7 mouse cellular contexts compared by ENCODE assay signal in the genomic region with DNA sequence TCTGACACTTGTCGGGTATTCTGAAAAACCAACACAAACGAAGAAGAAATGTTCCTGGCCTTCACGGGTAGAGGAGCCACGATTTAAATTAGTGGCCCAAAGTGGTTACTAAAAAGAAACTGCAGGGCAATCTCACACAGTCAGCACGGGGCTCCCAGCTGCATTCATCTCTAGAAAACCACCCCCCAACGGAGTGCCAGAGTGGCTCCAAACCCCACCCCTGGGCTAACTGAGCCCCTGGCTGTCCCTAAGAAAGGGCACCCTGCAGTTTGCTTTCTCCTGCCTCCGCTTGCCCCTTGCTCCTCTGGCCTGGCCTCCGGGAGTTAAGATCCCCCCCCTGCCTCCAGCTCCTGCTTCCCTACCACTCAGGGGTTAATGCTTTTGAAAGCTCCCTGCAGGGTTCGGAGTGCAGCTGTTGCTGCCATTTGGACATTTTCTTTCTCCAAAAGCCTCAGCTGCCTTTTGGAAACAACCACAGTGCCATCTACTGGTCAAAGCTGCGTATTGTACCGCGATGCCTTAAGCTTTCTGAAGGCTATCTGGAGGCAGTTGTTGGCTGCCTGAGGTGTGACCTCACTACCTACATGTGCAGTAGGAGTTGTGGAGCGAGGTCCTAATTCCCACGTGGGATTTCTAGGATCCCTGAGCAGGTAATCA.
DNase-seq lines count a peak whose midpoint lies in the region; ATAC-seq and TF ChIP-seq lines count a peak whose summit lies in the region.

No protein-coding gene starts in this region.

- H3K4me2 ChIP-seq in intestine, embryonic 16.5 days (ENCODE audit: low read depth, low read length): peak overlapping the region; percentile 51

- 0 out of 2 replicates have a peak, but pooled peaks cover 3% of the 10 kb centered on the region for H3K4me1 ChIP-seq in intestine, embryonic 16.5 days (ENCODE audit: control insufficient read depth, insufficient read depth, low read length)
- peaks cover 18% of the 10 kb centered on the region for H3K4me1 ChIP-seq in midbrain, embryonic 10.5 days
- H3K4me1 ChIP-seq in small intestine, adult 2 months (ENCODE audit: control insufficient read depth, insufficient read depth, insufficient read length, low read length): no peaks in the 10 kb centered on the region

- DNase-seq in adrenal gland, adult 8-10 months: peak; percentile 60
- DNase-seq in embryo, embryonic 11 days: peak; percentile 95
- peak; percentile 76 to 85 for DNase-seq in gastrocnemius, postnatal 4 days (ENCODE audit: low spot score in 2 of 2)
- peak; percentile 81 to 90 for DNase-seq in left cerebral cortex, postnatal 25 days (ENCODE audit: low spot score in 2 of 2)
- peak; percentile 90 for DNase-seq in midbrain, embryonic 10.5 days (ENCODE audit: low spot score)

- peak overlapping the region; percentile 46; the same call in 1 of the 2 replicates for H3K9ac ChIP-seq in intestine, embryonic 16.5 days (ENCODE audit: low read depth, low read length)

- H3K36me3 ChIP-seq in intestine, embryonic 16.5 days (ENCODE audit: control insufficient read depth, insufficient read depth, low read length): no peaks in the 10 kb centered on the region
- no peaks in the 10 kb centered on the region for H3K36me3 ChIP-seq in midbrain, embryonic 10.5 days
- H3K36me3 ChIP-seq in small intestine, adult 2 months (ENCODE audit: control insufficient read depth, insufficient read depth, low read length): no peaks in the 10 kb centered on the region

- TF ChIP-seq CTCF in small intestine, adult 2 months (IDR thresholded peaks at IDR 0.05; ENCODE audit: extremely low read depth, insufficient read length, insufficient replicate concordance, low read depth, low read length): peak; percentile 62; the same call in 1 of the 2 replicates

- no peak overlapping the region for H3K27ac ChIP-seq in intestine, embryonic 16.5 days (ENCODE audit: low read length)
- peak overlapping the region; percentile 77 for H3K27ac ChIP-seq in midbrain, embryonic 10.5 days (replicated peaks)
- H3K27ac ChIP-seq in small intestine, adult 2 months (ENCODE audit: insufficient read depth, low read depth, low read length): no peak overlapping the region

- 6% methylated on average over 14 of the region's 14 CpGs for WGBS in intestine, embryonic 16.5 days
- WGBS in midbrain, embryonic 10.5 days: 2% methylated on average over 14 of the region's 14 CpGs
- 18% methylated on average over 14 of the region's 14 CpGs for WGBS in small intestine, adult 2 months

- H3K27me3 ChIP-seq in intestine, embryonic 16.5 days (replicated peaks; ENCODE audit: control insufficient read depth, insufficient read depth, low read length): no peaks in the 10 kb centered on the region; the same call in 1 of the 2 replicates
- H3K27me3 ChIP-seq in midbrain, embryonic 10.5 days (ENCODE audit: low read depth, poor library complexity, severe bottlenecking): peaks cover 68% of the 10 kb centered on the region
- no peaks in the 10 kb centered on the region for H3K27me3 ChIP-seq in small intestine, adult 2 months (ENCODE audit: control insufficient read depth, insufficient read depth, low read length)

- intact Hi-C loops in left cerebral cortex, postnatal 25 days (cut with DNase I): loop anchor here (10.0 kb wide), 3 partner anchors 192 to 1892 kb away; no protein-coding TSS in a partner anchor

- TF ChIP-seq POLR2A in small intestine, adult 2 months (IDR thresholded peaks at IDR 0.05; ENCODE audit: low read depth, low read length): no peak

- peak overlapping the region; percentile 28 for H3K4me3 ChIP-seq in intestine, embryonic 16.5 days (ENCODE audit: low read length)
- H3K4me3 ChIP-seq in midbrain, embryonic 10.5 days: peak overlapping the region; percentile 37; the same call in 1 of the 2 replicates
- H3K4me3 ChIP-seq in small intestine, adult 2 months (ENCODE audit: low read depth, low read length): no peak overlapping the region

- peak; percentile 91 for ATAC-seq in intestine, embryonic 16.5 days

- H3K9me3 ChIP-seq in intestine, embryonic 16.5 days (ENCODE audit: control insufficient read depth, low read length): no peaks in the 10 kb centered on the region
- no peaks in the 10 kb centered on the region for H3K9me3 ChIP-seq in midbrain, embryonic 10.5 days (replicated peaks)
